Mouse (Mus musculus) cerebellum, adult 2 months (tissue): Measurements from ENCODE around the gene Hmgn1.

Experiments used
- CTCF ChIP-seq: fragments of 200-500 bp; IDR thresholded peaks from 2 replicates; pipeline ENCODE4 v1.5.1; 2011; ENCODE audit warnings: low read depth, mild to moderate bottlenecking, control low read depth, low read length, moderate library complexity, borderline replicate concordance; ENCODE audit not compliant: insufficient read depth
- POLR2A ChIP-seq: fragments of 200-500 bp; IDR thresholded peaks from 2 replicates; pipeline ENCODE4 v1.6.1; 2011; ENCODE audit warnings: low read length, control low read depth, borderline replicate concordance; ENCODE audit not compliant: insufficient read depth

DNA sequence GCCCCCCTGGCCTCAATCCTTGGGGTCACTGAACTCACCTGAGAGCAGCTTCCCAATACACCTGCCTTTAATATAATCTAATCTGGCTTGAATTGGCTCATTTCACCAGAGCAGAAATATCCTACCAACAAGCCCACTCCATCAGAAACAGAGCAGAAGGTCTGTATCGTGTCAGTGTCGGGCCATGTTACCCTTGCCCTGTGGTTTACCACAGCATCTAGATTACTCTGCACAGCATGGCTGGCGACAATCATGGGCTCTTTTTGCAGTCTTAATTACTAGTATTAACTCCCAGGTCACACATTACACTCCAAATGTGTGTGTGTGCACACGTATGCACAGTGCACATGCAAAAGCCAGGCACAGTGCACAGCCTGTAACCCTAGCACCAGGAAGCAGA is 41.3 kb upstream of the Hmgn1 start:
- TF ChIP-seq CTCF (no peak), POLR2A (no peak)
